Mouse (Mus musculus) B cell, adult 67 days (primary cell): Measurements from ENCODE around the gene Slc9a8. TPM values are rescaled to one million over a fixed set of nuclear protein-coding genes. Genes with fewer than 3 reads are reported as not detected.

ENCODE experiments used
- total RNA-seq, 2 experiments: library from RNA; stranded (reverse); gene quantifications; 4 replicates each; pipeline ENCODE4 v1.2.4; 2023

Gene Slc9a8
- total RNA-seq: 100 to 1,000 TPM in 1 of 2 experiments, 10 to 100 TPM in 1; 77.9 to 129 TPM

GRCm38 (mm10) chr2:167421330-167422149 is at the start of gene Slc9a8:
Slc9a8 (plus strand) TSS chr2:167421712.

GRCm38 (mm10) chr2:167491757-167492708 is 70.5 kb downstream of the Slc9a8 start, which contains the start of gene Rnf114:
Rnf114 (plus strand) TSS chr2:167492645.

GRCm38 (mm10) chr2:167492713-167493636 is 71.5 kb downstream of the Slc9a8 start, which contains the start of gene Spata2:
Spata2 (minus strand) TSS chr2:167492887.

Other genes starting within 250 kb of the Slc9a8 start
- gene Kcnb1, start 231.6 kb upstream of the Slc9a8 start, total RNA-seq: 1 to 10 TPM; 4.9 to 6.3 TPM
- gene Ptgis, start 181.1 kb upstream of the Slc9a8 start, total RNA-seq: not detected
- gene B4galt5, start 72.5 kb upstream of the Slc9a8 start, total RNA-seq: 10 to 100 TPM; 55.4 to 57.5 TPM
- gene Rnf114, start 70.9 kb downstream of the Slc9a8 start, total RNA-seq: 100 to 1,000 TPM in 1 of 2 experiments, 10 to 100 TPM in 1; 95.3 to 108 TPM
- 10 to 100 TPM; 49.3 to 50.0 TPM for gene Spata2, start 71.2 kb downstream of the Slc9a8 start, total RNA-seq
- 1 to 10 TPM; 3.0 to 3.5 TPM for gene Snai1, start 116.5 kb downstream of the Slc9a8 start, total RNA-seq
- 100 to 1,000 TPM; 142 to 171 TPM for gene Ube2v1, start 210.4 kb downstream of the Slc9a8 start, total RNA-seq
- gene Gm20431, start 239.8 kb downstream of the Slc9a8 start, total RNA-seq: 10 to 100 TPM; 14.7 to 31.3 TPM